Mouse (Mus musculus) heart, embryonic 11.5 days (tissue): Measurements from ENCODE around the gene Cers1. TPM values are rescaled to one million over a fixed set of nuclear protein-coding genes. Genes with fewer than 3 reads are reported as not detected.
A peak's percentile ranks its signal among the peaks of the same experiment; 100 is the strongest.

Experiments
- ATAC-seq: fragments of 200-750 bp; cut with Nextera tagmentation; replicated peaks from 2 replicates; pipeline ENCODE4 v1.8.0; 2017; ENCODE audit warnings: moderate library complexity; ENCODE audit not compliant: insufficient number of reproducible peaks, low FRiP score, low TSS enrichment
- H3K27ac ChIP-seq: fragments of 300-500 bp; sonication (generic); 2 replicates; pipeline ENCODE4 v1.5.1; 2014; ENCODE audit warnings: mild to moderate bottlenecking, low read depth, low read length
- H3K27me3 ChIP-seq: fragments of 300-500 bp; sonication (generic); 2 replicates; pipeline ENCODE4 v1.6.1; 2014; ENCODE audit warnings: mild to moderate bottlenecking, low read length, mixed read lengths; ENCODE audit not compliant: control insufficient read depth, insufficient read depth
- H3K36me3 ChIP-seq: fragments of 300-500 bp; sonication (generic); 2 replicates; pipeline ENCODE4 v1.6.1; 2014; ENCODE audit warnings: mild to moderate bottlenecking, low read length, moderate library complexity, mixed read lengths; ENCODE audit not compliant: control insufficient read depth, insufficient read depth
- H3K4me1 ChIP-seq: fragments of 300-500 bp; sonication (generic); 2 replicates; pipeline ENCODE4 v1.6.1; 2014; ENCODE audit warnings: low read length; ENCODE audit not compliant: control insufficient read depth, insufficient read depth
- H3K4me2 ChIP-seq: fragments of 300-500 bp; sonication (generic); 2 replicates; pipeline ENCODE4 v1.6.1; 2014; ENCODE audit warnings: mild to moderate bottlenecking, moderate library complexity
- H3K4me3 ChIP-seq: fragments of 300-500 bp; sonication (generic); 2 replicates; pipeline ENCODE4 v1.5.1; 2014; ENCODE audit warnings: low read depth, low read length
- H3K9ac ChIP-seq: fragments of 300-500 bp; sonication (generic); 2 replicates; pipeline ENCODE4 v1.6.1; 2014; ENCODE audit warnings: mild to moderate bottlenecking, low read depth, low read length, moderate library complexity
- H3K9me3 ChIP-seq: fragments of 300-500 bp; sonication (generic); replicated peaks from 2 replicates; pipeline ENCODE4 v1.6.1; 2016; ENCODE audit warnings: low read length; ENCODE audit not compliant: control insufficient read depth
- WGBS: fragments of 180-500 bp; shearing (Covaris S2); extraction: QIAGEN DNeasy Blood & Tissue Kit; methylation state at CpG from one replicate; pipeline ENCODE4 v1.1.7; 2014; ENCODE audit not compliant: insufficient replicate concordance; 5-methylcytosine and 5-hydroxymethylcytosine counted together
- polyA plus RNA-seq: library from polyadenylated mRNA; unstranded; fragments of >200 nt; fragmentation: Nextera tagmentation; extraction: Ambion mirVana; gene quantifications from 2 replicates; pipeline ENCODE4 v1.2.1, GENCODE M21; 2014

Gene Cers1
- polyA plus RNA-seq, 1 experiment from 2014 or later = 1.5 TPM

DNA sequence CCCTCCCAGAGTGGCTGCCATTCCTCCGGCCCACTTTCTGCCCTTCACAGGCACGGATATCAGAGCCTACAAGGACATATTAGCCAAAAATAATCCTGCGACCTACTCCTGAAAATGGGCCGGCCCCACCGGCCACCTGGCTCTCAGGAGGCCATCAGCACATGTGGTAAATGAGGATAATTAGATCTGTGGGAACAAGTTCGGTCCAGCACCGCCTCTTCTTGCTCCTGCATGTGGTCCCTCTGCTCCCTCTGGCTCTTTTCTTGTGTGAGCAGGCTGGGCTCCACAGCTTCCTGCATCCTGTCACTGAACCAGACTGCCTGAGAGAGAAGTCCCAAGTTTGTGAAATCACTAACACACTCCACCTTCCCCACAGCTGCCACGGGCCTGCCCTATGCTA lies 36.3 kb upstream of the Cers1 start:
- Histone ChIP-seq H3K4me3 (no peak overlapping the region), H3K27ac (peak overlapping the region; percentile 54), H3K9ac (peak overlapping the region; percentile 10; the same call in 1 of the 2 replicates)

DNA sequence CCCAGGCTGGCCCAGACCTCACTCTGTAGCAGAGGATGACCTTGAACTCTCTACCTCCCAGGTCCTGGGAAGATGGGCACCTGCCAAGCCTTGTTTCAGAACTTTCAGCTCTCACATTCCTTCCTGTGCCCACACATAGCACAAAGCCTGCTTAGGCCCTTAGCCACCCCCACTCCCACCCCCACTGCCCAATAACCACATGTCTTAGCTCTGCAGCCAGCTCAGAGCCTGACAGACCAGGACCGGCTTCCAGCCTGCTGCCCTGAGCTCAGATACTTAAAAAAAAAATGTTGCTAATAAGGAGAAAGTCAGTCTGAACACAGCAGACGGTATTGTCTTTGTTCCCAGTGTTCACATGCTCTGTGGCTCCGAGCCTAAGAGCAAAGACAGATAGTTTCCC lies 34.6 kb upstream of the Cers1 start:
- Histone ChIP-seq H3K4me2 (no peak overlapping the region), H3K36me3 (peaks cover 11% of the 10 kb centered on the region), H3K4me3 (no peak overlapping the region), H3K9me3 (no peaks in the 10 kb centered on the region), H3K9ac (peak overlapping the region; percentile 49; the same call in 1 of the 2 replicates), H3K27ac (peak overlapping the region; percentile 10; the same call in 1 of the 2 replicates), H3K27me3 (no peaks in the 10 kb centered on the region), H3K4me1 (peaks cover 18% of the 10 kb centered on the region)
- 45% methylated on average over 3 of the region's 3 CpGs for WGBS
- no peak for ATAC-seq

More for the DNA sequence above, 36.3 kb upstream of the Cers1 start:
- H3K9me3 ChIP-seq = no peaks in the 10 kb centered on the region
- no peaks in the 10 kb centered on the region for H3K27me3 ChIP-seq
- H3K4me2 ChIP-seq = no peak overlapping the region
- no peaks in the 10 kb centered on the region for H3K36me3 ChIP-seq
- peaks cover 16% of the 10 kb centered on the region for H3K4me1 ChIP-seq
- 48% methylated on average over 8 of the region's 8 CpGs for WGBS
- no peak for ATAC-seq

DNA sequence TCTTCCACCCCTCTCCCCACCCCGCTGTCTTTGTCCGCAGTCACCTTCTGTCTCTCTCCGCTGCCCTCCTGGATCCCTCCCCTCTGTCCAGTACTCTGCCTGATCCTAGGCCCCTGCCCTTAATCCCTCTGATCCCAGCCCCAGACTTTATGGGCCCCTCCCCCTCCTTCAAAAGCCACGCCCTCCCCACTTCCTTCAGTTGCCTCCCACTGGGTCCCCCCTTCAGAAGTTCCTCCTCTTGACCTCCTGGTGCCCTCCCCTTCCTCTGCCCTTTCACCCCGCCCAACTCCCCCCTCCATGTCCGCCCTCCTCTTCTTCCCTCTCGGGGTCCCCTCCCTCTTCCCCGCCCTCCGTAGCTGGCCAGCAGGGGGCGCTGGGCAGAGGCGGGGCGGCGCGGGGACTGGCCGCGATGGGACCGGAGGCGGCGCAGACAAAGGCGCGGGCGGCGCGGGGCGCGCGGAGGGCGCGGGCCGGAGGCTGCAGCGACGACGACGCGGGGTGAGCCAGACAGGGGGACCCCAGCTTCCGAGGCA lies 32.9 kb upstream of the Cers1 start, which contains the start of gene Homer3:
Gene Homer3 (plus strand): TSS at position 225 of the 533 bp plus-strand sequence.
- WGBS = 1% methylated on average over 34 of the region's 36 CpGs
- peak; percentile 79 for ATAC-seq
- Histone ChIP-seq H3K4me2 (peak within 1 kb of the TSS; percentile 96), H3K9ac (peak within 1 kb of the TSS; percentile 98), H3K4me3 (peak within 1 kb of the TSS; percentile 86), H3K36me3 (peaks cover 24% of the 10 kb centered on the region), H3K27me3 (no peaks in the 10 kb centered on the region), H3K27ac (peak within 1 kb of the TSS; percentile 76), H3K4me1 (peaks cover 18% of the 10 kb centered on the region), H3K9me3 (no peaks in the 10 kb centered on the region)

DNA sequence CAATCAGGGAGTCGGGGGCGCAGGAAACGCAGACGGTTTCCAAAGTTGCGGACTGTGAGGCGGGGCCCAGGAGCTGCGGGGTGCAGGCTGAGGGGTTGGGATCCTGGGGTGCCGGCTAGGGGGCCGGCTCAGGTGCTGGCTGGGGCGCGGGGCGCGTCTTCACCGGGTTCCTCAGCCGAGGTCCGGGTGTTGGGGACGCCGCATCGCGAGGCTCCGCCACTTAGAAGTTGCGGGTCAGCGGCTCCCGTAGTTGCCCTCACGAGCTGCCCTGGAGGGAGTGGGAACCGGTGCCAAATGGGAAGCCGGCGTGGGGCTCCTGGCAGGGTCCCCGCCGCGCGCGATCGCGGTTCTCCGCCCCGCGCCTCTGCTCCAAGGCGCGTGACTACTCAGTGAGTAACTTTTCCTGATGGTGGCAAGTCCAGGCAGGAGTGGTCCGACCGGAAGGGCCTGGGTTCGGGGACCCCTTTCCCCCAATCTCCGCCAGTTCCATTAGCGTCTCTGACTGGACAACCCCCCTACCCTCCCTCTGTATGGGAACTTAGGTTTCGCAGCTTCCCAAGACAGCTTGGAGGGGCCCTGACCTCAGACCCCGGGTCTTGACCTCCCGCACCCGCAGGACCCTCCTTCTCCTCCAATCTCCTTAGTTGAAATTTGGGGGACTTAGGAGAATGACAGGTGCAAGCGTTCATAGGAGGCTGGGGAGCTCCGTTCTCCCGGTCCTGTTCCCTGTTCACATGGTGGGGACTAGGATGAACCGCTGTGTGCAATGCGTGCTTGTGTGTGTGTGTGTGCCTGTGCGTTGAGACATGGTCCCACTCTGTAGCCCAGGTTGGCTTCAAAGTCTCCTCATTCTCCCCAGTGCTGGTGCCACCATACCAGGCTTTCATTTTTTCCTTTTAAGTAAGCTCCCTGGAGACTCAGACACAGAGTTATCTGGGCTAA lies 32.2 kb upstream of the Cers1 start:
- Histone ChIP-seq H3K4me1 (peaks cover 11% of the 10 kb centered on the region), H3K27me3 (no peaks in the 10 kb centered on the region), H3K36me3 (peaks cover 24% of the 10 kb centered on the region), H3K9ac (peak overlapping the region; percentile 98), H3K27ac (peak overlapping the region; percentile 76; the same call in 1 of the 2 replicates), H3K4me3 (peak overlapping the region; percentile 86), H3K4me2 (peak overlapping the region; percentile 96), H3K9me3 (no peaks in the 10 kb centered on the region)
- peak; percentile 25 for ATAC-seq
- WGBS = 3% methylated on average over 49 of the region's 55 CpGs

DNA sequence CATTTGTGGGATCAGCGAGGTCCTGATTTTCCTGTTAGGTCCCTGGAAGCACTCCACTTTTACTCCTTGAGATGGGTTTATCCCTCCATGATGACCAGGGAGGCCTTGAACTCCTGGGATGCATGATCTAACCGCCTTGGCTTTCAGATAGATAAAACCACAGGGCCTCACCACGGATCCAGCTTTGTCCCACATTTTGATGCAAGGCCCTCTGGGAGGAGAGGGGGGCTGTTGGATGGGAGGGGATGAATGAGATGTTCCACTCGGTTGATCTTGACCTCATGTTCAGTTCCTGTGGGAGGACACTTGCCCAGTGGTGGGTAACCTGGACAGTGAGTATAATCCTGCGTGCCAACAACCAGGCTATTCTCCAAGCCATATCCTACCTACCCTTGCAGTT lies 31.2 kb upstream of the Cers1 start:
- peaks cover 25% of the 10 kb centered on the region for H3K36me3 ChIP-seq
- peaks cover 10% of the 10 kb centered on the region for H3K4me1 ChIP-seq
- no peak for ATAC-seq
- no peak overlapping the region; the same call in 1 of the 2 replicates for H3K4me2 ChIP-seq
- H3K27ac ChIP-seq = no peak overlapping the region
- no peak overlapping the region for H3K9ac ChIP-seq
- no peaks in the 10 kb centered on the region for H3K9me3 ChIP-seq
- WGBS = 68% methylated on average over 5 of the region's 5 CpGs
- no peaks in the 10 kb centered on the region for H3K27me3 ChIP-seq
- H3K4me3 ChIP-seq = no peak overlapping the region

DNA sequence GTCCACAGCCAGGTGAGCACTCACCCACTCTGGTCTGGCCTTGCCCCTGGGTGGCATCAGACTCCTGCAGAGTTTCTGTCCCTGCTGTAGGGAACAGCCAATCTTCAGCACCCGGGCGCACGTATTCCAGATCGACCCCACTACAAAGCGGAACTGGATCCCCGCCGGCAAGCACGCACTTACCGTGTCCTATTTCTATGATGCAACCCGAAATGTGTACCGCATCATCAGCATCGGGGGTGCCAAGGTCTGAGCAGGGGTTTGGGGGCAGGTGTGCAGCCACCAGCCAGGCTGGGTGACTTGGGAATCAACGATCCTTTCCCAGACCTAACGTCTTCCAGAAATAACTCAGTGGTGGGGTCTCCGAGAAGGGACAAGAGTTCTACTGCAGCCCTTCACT lies 30.3 kb upstream of the Cers1 start:
- Histone ChIP-seq H3K36me3 (peaks cover 31% of the 10 kb centered on the region), H3K9ac (no peak overlapping the region)
- no peak for ATAC-seq

DNA sequence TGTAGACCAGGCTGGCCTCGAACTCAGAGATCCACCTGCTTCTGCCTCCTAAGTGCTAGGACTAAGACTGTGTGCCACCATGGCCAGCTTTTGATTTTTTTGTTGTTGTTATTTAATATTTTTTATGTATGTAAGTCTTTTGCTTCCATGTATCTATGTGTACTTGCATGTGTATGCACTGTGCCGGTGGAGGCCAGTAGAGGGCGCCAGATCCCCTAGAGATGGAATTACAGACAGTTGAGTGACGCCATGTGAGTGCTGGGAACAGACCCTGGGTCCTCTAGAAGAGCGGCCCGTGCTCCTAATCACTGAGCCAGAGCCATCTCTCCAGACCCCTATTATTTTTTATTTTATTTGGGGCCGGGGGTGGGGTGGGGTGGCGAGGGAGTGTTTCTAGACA lies 28.8 kb upstream of the Cers1 start:
- Histone ChIP-seq H3K4me3 (no peak overlapping the region), H3K27me3 (no peaks in the 10 kb centered on the region), H3K9me3 (no peaks in the 10 kb centered on the region), H3K4me1 (peaks cover 5% of the 10 kb centered on the region), H3K4me2 (no peak overlapping the region), H3K27ac (no peak overlapping the region), H3K36me3 (peaks cover 37% of the 10 kb centered on the region), H3K9ac (no peak overlapping the region)
- ATAC-seq = no peak
- 82% methylated on average over 8 of the region's 8 CpGs for WGBS

More for the DNA sequence above, 30.3 kb upstream of the Cers1 start:
- 88% methylated on average over 15 of the region's 15 CpGs for WGBS
- no peaks in the 10 kb centered on the region for H3K27me3 ChIP-seq
- no peak overlapping the region for H3K4me2 ChIP-seq
- no peaks in the 10 kb centered on the region for H3K9me3 ChIP-seq
- H3K27ac ChIP-seq = no peak overlapping the region
- no peak overlapping the region for H3K4me3 ChIP-seq
- peaks cover 8% of the 10 kb centered on the region for H3K4me1 ChIP-seq

DNA sequence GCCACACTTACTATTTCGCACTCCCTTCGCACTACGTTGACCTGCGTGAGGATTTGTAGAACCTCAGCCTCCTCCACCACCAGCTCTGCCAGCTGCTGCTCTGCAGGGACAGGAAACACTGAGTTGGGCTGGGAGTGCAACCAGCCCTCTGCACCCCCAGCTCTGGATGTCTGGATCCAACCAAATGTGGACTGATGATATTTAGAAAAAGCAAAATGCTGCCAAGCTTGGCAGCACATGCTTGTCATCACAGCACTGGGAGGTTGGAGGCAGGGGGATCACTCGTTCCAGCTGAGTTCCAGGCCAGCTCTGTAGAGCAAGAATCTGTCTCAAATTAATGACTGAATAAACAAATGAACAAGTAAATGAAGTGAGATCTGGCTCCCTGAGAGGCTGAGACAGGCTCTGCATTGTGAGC lies 21.6 kb upstream of the Cers1 start:
- Histone ChIP-seq H3K4me2 (no peak overlapping the region), H3K4me3 (no peak overlapping the region), H3K4me1 (no peaks in the 10 kb centered on the region), H3K27ac (no peak overlapping the region), H3K9me3 (no peaks in the 10 kb centered on the region), H3K36me3 (peaks cover 47% of the 10 kb centered on the region), H3K9ac (no peak overlapping the region), H3K27me3 (no peaks in the 10 kb centered on the region)
- 69% methylated on average over 5 of the region's 5 CpGs for WGBS
- ATAC-seq = no peak
